Mouse (Mus musculus): ENCODE measurements around the gene Myo16.

DNA sequence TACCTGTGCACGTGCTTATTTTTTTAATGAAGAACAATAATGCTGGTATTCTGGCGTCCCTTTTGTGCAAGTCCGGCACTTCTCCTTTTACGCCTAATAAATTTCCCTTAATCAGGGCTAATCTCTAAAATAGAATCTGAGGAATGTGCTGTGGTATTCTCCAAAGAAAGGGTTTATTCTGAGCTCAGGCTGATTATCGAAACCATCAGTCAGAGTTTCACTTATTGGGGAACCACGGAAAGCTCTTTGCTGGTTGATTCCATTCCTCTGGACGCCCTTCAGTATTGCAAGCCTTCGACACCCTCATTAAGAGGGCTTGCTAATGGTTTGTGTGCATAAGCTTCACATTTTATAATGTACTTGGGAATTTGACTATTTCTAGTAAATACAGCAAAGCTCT is 475.0 kb downstream of the Myo16 start:
- no peak for TF ChIP-seq TAL1 (IDR thresholded peaks at IDR 0.05; ENCODE audit: low read length)
- TF ChIP-seq GATA1 (IDR thresholded peaks at IDR 0.05; ENCODE audit: low read length): no peak

Data from erythroblast, embryonic 14.5 days (primary cell).